Mouse (Mus musculus) granulocyte monocyte progenitor cell, adult 5-6 weeks (primary cell): ENCODE measurements around the gene Pdss2. TPM values are rescaled to one million over a fixed set of nuclear protein-coding genes. Genes with fewer than 3 reads are reported as not detected.

ENCODE experiments used
- ATAC-seq: replicated peaks from 2 replicates; pipeline ENCODE4 v1.8.0; 2016; ENCODE audit warnings: mild to moderate bottlenecking, moderate TSS enrichment, inconsistent platforms; ENCODE audit not compliant: poor library complexity, severe bottlenecking
- total RNA-seq, 2 experiments: library from RNA; stranded (forward) in 1 of 2; stranded (reverse) in 1 of 2; fragments of 200-712, 200-1000 nt in 1 of 2; fragments of >200 nt in 1 of 2; fragmentation: Nextera tagmentation in 1 of 2; gene quantifications; 2 replicates each; pipeline ENCODE4 v1.2.3; 2014 to 2017

Pdss2 gene
- total RNA-seq, 2 experiments from 2014 or later = 10.1 to 22.9 TPM

DNA sequence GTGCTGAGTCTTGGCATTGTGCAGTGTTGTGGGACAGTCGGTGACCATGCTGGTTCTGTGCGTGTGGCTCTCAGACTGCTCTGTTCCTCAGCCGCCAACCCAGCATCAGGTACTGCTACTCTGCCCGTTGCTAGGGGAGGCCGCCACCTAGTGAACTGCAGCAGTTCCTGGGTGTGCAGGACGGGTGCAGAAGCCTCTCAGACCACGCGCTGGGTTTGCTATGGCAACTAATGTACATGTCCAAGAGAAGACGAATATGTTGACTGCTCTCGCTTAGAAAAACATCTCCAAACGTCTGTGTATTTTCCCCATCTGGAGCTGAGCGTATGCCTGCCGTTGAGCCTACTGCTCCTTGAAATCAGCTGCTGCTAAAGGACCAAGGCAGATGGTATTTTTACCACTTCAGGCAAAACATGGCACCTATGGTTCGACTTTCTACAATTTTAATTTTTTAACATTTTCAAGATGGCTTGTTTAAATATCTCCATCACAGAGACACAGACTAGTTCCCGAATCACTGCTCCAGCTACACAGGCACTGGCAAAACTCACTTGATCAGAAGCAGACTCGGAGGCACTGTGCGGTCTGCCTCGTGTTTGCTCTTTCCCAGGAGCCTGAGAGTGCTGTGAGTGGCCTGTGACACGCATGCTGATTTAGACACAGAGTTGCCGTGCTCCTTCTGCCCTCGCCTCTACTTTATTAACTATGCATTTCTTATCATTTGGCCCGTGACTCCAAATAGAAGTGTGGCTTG, 199.6 kb downstream of the Pdss2 start:
- ATAC-seq = no peak

DNA sequence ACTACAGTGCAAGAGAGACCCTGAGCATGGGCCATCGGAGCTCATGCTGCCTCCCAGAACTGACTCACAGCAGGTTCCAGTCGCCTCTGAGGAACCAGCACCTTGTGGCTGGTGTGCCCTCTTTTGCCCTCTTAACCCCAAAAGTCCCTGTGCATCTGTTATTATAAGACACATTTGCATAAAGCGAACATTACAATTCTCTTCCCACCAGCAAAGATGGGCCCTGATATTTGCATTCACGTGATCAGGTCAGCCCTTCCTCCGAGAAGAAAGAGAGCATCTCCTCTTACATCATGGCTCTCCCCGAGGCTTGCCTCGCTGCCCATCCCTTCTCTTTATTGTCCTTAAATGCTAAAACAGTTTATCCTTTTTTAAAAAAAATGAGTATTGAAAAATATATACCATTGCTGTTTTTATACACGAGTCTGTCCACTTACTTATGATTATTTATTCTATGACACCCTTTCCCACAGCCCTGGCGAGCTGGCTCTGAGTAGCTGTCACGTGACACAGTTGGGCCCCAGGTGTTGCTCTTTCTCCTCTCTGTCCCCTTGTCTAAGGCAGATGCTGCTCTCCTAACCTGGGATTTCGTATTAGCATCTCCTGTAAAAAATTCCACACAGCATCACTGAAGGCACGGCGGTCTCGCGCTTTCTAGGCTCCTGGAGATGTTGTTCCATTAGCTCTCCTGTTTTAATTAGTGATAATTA, 200.9 kb downstream of the Pdss2 start:
- no peak for ATAC-seq

DNA sequence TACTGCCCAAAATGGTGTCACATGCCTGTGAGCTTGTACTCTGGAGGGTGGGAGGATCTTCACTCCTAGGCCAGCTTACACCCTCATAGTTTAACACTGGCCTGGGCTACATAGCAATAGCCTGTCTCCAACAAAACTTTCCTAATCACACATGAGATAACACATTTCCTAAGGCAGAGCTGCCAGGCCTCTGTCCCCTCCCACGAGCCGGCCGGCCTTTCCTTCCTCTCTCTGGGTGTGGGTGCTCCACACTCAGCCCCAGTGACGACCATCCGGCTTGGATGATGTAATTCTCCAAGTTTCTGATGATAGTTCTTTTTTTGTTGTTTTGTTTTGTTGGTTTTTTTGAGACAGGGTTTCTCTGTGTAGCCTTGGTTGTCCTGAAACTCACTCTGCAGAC, 203.3 kb downstream of the Pdss2 start:
- ATAC-seq = peak; percentile 99

DNA sequence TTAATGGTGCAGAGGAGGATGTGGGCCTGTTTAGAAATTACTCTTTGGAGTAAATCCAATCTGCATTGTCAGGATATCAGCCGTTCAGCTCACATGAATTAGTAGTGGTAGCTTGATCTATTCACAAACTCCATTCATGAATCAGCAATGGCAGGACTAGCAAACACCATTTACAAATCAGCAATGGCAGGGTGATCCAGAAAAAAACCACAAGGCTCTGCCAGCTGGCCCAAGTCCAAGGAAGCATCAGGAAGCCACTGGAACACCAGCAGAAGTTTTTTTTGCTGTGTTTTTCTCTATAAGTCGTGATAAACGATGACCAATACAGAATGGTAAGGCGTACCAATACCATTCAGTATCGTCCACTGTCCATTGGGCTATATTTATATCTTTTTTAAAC, 209.3 kb downstream of the Pdss2 start:
- ATAC-seq = no peak

DNA sequence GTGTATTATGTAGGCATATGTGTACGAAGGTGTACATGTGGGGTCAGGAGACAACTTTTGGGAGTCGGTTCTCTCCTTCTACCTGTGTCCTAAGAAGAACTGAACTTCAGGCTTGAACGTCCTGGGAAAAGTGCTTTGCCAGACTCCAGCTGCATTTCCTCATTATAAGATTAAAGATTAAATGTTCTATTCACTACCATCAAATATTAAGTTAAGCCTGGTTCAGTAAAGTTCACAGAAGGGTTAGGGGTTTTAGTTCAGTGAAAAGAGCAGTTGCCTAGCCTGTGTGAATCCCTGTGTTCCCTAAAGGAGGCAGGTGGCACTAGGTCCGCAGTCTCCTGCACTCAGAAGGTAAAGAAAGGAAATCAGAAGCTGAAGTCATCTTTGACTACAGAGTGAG, 213.0 kb downstream of the Pdss2 start:
- ATAC-seq = no peak

DNA sequence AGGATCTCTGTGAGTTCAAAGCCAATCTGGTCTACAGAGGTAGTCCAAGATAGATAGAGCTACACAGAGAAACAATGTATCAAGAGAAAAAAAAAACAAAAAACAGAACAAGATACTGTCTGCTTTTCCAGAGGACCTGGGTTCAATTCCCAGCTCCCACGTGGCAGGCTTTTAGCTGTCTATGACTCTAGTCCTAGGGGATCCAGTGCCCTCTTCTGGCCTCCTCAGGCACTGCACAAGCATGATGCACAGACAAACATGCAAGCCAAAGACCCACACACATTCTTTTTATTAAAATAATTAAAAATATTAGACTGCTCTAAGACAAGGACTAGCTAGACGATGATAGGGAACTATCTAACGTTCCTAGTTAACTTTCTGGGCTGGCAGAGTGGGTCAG, 214.5 kb downstream of the Pdss2 start:
- ATAC-seq = no peak

DNA sequence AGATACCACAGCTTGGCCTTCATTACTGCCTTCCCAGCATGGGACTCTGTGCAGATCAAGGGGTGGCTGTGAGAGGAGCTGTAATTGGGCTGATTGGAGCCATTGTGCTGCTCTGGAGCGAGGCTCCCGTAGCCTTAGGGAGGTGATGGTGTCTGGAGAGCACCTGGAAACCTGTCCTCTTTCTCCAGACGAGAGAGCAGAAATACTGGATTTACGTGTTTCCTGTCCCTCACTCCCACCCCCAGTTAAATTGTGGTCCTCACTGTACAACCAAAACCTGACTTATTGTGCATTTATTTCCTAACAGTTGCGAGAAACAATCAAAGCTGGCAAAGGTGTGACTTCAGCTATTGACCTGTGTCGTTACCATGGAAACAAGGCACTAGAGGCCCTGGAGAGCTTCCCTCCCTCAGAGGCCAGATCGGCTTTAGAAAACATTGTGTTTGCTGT, 218.2 kb downstream of the Pdss2 start:
- ATAC-seq = no peak

DNA sequence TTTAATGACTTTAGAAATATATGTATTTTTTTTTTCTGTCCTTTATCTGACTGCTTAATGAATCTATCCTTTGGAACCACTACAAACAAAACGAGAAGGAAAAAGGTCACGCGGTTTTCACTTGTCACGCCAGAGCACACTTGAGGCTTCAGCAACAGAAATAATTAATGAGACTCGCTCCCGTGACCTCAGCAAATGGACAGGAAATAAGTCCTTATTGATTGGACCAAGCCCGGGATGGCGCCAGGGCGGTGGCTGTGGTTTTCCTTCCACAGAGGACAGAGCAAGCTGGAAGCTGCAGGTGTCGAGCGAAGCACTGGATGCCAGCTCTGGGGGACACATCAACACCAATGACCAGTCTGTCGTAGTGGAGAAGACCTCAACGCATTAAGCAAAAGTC, 218.8 kb downstream of the Pdss2 start:
- no peak for ATAC-seq

DNA sequence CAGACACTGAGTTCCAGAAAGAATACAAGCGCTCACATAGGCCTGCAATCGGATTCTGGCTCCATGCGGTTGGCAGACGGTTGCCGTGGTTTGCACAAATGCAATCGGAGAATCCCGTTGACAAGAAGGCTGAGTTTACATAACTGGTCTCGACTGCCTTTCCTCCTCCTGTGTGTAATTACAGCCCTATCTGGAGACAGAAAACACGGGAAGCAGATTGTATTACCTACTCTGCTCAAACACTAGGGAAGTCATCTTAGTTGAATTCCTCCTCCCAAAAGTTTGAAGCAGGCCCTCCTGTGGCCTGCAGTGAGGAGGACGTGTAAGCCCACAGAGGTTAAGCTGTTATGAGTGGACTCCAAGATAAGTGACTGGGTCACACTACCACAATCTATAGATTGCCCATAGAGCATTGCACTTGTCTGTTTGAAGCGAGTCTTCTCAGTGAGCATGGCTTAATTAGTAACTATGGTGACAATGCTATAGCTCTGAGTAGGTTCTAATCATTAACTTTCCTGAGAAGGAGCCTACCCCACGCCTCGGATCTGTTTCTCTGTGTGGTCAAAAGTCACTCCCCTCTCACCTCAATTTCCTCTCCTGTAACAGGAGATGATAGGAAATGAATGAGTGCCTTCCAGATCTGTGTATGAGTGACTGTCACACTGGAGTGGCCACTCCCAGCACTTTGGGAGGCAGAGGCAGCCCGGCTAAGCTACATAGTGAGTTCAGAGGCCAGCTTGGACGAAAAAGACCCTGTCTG, 219.9 kb downstream of the Pdss2 start:
- ATAC-seq = no peak

DNA sequence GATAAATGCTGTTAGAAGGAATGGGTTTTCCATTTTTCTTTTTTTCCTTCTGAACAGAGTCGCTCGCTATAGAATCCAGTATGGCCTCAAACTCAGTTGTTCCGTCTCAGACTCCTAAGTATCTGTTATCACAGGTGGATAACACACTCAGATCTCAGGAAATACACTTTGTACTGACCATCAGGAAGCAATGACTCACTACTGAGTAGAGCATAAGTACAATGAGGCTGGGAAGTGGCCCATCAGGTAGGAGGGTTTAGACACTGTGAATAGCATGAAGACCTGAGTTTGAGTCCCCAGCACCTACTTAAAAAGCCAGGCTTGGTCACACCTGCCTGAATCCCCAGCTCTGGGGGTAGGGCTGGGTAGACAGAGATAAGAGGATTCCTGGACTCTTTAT, 227.4 kb downstream of the Pdss2 start:
- no peak for ATAC-seq

DNA sequence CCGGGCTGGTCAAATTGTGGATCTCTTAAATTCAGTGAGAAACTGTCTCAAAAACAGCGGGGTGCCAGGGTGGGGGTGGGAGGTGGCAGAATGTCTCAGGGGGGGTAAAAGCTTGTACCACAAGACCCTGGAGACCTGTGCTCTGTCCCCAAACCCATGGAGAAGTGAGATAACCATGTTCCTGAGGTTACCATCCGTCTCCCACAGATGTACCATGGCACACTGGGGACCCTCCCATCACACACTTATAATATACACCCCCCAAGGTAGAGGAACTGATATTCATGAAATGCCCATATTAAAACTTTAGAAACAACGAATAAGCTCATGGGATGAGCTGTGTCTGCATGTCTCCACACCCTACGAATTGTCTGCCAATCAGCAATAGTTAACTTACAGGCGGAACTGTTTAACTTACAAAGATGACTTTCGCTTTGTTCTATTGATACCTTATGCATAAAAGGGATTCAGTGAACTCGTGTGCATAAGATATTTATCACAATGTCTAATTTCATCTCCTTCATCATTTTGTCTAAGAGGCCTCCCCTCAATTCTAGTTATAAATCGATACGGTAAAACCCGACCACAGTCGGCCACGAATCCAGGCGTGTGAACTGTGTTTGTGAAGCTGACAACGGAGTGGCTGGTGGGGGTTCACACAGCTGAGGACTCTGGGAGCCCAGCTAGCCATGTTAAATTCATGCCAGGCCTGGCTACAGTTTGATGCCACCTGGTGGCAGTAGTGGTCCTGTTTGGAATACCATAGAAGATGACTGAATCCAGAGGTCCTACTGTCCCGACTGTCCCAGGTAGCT, 230.8 kb downstream of the Pdss2 start:
- ATAC-seq = peak; percentile 84

DNA sequence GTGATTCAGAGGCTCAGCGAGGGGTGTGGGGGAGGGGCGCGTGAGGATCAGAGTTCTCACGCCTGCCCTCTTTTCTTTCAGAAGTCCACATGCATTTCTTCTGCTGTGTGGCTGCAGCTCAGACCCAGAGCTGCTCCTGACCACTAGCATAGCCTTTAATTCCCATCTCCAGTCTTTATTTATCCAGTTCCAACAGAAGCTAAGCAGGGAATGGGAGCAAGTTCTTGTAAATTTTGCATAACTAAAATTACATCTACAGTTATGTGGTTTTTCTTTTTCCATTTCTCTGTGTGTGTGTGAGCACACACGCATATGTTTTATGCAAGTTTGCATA, 231.3 kb downstream of the Pdss2 start:
- ATAC-seq = no peak

DNA sequence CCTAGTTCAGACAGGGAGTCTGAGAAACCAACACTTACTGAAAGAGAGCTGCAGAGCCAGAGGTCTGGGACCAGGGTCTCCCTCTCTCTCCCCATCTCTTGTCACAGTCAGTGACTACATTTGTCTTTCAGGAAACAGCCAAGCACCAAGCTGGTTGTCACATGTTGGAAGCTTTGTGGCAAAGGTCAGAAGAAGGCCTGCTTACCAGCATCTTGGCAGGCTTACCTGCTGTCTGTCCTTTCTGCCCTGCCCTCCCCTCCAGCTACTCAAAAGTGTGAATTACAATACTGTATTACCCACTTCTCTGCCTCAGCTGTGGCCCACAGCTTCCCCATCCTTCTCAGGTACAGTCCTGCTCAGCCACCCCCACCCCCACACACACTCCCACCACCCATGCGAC, 232.9 kb downstream of the Pdss2 start:
- no peak for ATAC-seq

DNA sequence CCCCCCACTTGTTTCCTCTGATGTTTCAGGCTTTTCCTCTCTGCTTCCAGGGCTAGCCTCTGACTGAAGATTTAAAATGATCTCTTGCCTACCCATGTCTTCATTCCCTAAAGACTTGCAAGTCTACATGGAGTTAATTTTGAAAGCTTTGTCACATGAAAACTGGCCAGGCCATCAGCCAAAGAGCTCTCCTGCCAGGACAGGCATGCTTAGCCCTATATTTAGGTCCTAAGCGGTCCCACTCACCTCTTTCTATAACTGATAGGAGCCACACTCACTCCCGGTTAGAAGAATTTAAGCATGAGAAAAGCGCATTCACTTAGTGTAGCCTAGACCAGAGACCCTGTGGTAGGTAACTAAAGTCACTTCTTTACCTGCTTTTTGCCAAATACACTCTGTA, 233.4 kb downstream of the Pdss2 start:
- no peak for ATAC-seq

DNA sequence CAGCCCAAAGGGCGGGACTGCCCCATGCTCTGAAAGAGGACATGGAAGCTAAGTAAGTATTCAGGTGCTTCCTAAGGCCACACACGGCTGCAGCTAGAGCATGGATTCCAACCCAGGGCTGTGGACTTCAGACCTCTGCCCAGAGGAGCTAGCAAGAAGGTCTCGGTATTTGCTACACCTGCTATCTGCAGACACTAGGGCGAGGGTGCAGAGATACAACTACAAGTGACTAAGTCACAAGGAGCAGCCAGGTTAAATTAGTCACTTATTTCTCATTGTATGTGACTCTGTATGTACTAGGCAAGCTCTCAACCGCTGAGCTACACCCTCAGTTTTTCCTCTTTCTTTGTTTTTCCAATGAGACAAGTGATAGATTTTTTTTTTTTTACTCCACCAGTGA, 241.5 kb downstream of the Pdss2 start:
- no peak for ATAC-seq

DNA sequence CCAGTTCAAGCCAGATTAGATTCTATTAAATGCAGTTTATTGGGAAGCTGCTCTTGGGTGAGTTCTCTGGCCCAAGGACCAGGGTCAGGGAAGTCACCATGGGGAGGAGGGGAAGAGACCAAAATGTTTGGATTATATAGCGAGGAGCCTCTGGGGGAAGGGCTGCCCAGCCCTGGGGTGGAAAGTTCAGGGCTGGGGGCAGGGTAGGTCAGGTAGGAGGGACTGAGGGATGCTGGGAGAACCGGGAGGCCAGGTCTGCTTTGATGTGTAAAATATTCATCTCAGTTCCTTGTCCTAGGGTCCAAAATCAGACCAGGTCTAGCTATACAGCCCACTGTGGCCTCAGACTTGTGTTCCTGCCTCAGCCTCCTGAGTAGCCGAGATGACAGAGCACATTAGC, 241.9 kb downstream of the Pdss2 start:
- no peak for ATAC-seq

DNA sequence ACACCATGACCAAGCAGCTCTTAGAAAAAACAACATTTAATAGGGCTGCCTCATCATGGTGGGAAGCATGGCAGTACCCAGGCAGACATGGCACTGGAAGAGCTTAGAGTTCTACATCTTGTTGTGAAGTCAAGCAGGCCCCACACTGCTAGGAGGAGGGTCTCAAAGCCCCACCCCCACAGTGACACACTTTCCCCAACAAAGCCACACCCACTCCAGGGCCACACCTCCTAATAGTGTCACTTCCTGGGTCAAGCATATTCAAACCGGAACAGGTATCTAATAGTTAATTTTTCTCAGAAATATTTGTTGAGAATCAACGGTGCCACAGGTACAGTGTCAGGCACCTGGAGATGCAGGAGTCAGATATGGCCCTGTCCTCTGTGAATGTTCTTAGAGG, 244.9 kb downstream of the Pdss2 start:
- no peak for ATAC-seq

DNA sequence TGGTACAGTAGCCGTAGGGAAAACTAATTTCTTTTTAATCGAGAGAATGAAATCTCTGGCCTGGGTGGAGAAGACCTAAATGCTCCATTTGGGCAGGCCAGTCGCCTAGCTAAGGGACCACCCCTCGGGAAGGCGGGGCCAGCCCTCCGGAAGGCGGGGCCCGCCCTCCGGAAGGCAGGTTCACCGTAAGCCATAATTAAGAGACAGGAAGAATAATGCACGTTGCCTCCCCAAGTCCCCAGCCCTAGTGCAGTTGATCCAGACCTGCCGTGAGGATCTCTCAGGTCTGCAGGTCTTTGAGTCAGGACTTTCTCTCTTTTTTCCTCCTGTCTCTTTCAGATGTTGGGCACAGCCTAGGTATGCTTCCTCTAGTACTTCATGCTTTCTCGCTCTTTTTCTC, 246.4 kb downstream of the Pdss2 start:
- peak; percentile 84 for ATAC-seq

DNA sequence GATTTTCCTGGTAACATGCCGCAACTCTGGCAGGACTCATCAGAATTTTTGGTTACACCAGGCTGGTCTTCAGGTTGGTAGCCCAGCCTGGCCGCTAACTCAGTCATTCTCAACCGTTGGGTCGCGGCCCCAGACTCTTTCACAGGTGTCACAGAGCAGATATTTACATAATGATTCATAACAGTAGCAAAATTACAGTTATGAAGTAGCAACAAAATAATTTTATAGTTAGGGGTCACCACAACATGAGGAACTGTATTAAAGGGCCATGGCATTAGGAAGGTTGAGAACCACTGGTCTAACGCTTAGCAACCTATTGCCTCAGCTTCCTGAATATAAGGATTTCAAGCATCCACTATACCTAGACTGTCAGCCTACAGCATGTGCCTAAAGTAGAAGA, 247.0 kb downstream of the Pdss2 start:
- ATAC-seq = no peak

DNA sequence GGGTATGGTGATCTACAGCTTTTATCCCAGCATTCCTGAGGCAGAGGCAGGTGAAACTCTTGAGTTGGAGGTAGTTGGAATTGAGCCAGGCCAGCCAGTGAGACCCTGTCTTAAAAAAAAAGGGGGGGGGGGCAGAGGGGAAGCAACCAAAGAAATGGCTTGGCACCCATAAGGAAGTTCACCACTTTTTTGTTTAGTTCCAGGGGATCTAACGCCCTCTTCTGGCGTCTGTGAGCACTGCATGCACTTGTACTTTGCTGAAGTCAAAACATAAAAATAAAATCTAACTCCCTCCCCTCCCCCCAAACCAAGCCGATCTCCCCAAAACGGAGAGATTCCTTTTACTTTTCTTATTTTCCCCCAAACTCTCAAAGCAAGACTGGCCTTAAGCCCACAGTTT, 254.1 kb downstream of the Pdss2 start:
- no peak for ATAC-seq

DNA sequence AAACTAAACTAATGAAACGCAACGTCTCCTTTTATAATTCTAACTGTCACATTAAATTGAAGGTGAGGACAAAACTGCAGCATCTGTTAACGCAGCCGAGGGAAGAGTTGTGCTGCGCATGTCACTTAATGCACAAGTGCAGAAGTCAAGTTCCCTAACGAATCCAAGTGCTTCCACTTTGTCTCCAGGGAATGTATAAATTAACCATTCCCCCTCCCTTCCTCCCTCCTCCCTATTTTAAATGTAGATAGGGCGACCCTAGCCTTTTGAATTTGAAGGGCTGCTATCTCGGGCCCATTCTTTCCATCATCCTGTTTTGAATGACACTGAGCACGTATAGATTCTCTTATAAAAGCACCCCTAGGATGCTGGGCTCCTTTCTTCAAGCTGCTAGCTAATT, 256.2 kb downstream of the Pdss2 start:
- no peak for ATAC-seq
